Mouse (Mus musculus) midbrain, embryonic 12.5 days (tissue): Measurements from ENCODE around the gene Rasgef1b. TPM values are rescaled to one million over a fixed set of nuclear protein-coding genes. Genes with fewer than 3 reads are reported as not detected.

Experiments used
- ATAC-seq: fragments of 200-750 bp; cut with Nextera tagmentation; 2 replicates; pipeline ENCODE4 v1.8.0; 2017; ENCODE audit warnings: low read depth, moderate TSS enrichment, moderate library complexity; ENCODE audit not compliant: low FRiP score
- H3K27ac ChIP-seq: fragments of 300-500 bp; sonication (generic); replicated peaks from 2 replicates; pipeline ENCODE4 v1.5.1; 2016; ENCODE audit warnings: mild to moderate bottlenecking
- H3K27me3 ChIP-seq: fragments of 300-500 bp; sonication (generic); 2 replicates; pipeline ENCODE4 v1.6.1; 2016; ENCODE audit warnings: mild to moderate bottlenecking
- H3K36me3 ChIP-seq: fragments of 300-500 bp; sonication (generic); 2 replicates; pipeline ENCODE4 v1.6.1; 2016
- H3K4me1 ChIP-seq: fragments of 300-500 bp; sonication (generic); 2 replicates; pipeline ENCODE4 v1.6.1; 2016
- H3K4me2 ChIP-seq: fragments of 300-500 bp; sonication (generic); replicated peaks from 2 replicates; pipeline ENCODE4 v1.6.1; 2016; ENCODE audit warnings: mild to moderate bottlenecking, moderate library complexity
- H3K4me3 ChIP-seq: fragments of 300-500 bp; sonication (generic); 2 replicates; pipeline ENCODE4 v1.5.1; 2016; ENCODE audit warnings: mild to moderate bottlenecking
- H3K9ac ChIP-seq: fragments of 300-500 bp; sonication (generic); replicated peaks from 2 replicates; pipeline ENCODE4 v1.6.1; 2016; ENCODE audit warnings: mild to moderate bottlenecking, moderate library complexity
- H3K9me3 ChIP-seq: fragments of 300-500 bp; sonication (generic); 2 replicates; pipeline ENCODE4 v1.6.1; 2016; ENCODE audit warnings: mild to moderate bottlenecking
- WGBS: fragments of 180-500 bp; shearing (Covaris S2); methylation state at CpG from one replicate; pipeline ENCODE4 v1.1.7; 2016; 5-methylcytosine and 5-hydroxymethylcytosine counted together
- polyA plus RNA-seq: library from polyadenylated mRNA; unstranded; fragments of >200 nt; fragmentation: Nextera tagmentation; extraction: Ambion mirVana; gene quantifications from 2 replicates; pipeline ENCODE4 v1.2.1, GENCODE M21; 2016

The Rasgef1b gene
- polyA plus RNA-seq, 1 experiment from 2014 or later, result 41.9 TPM

DNA sequence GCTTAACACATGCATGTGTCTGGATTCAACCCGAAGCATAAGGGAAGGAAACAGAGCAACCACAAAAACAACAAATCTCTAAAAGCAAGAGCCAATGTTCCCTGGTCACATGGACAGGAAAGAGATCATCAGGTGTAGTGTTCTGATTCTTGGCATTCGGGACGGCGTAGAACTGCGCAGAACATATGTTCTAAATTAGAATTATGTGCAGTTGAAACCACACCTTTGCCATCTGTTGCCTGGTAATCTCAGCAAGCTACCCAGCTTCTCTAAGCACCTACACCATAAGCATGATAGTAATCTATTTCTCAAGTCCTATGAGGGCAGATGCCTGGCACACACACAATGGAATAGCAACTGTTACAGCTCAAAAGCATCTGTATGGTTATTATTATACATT, 27.1 kb downstream of the Rasgef1b start:
- H3K4me1 ChIP-seq, result no peaks in the 10 kb centered on the region
- H3K9ac ChIP-seq, result no peak overlapping the region
- H3K4me3 ChIP-seq, result no peak overlapping the region
- 96% methylated on average over 5 of the region's 5 CpGs for WGBS
- H3K4me2 ChIP-seq, result no peak overlapping the region
- H3K27me3 ChIP-seq, result 0 out of 2 replicates have a peak, but pooled peaks cover 8% of the 10 kb centered on the region
- no peak for ATAC-seq
- no peak overlapping the region for H3K27ac ChIP-seq
- H3K9me3 ChIP-seq, result no peaks in the 10 kb centered on the region
- no peaks in the 10 kb centered on the region for H3K36me3 ChIP-seq

DNA sequence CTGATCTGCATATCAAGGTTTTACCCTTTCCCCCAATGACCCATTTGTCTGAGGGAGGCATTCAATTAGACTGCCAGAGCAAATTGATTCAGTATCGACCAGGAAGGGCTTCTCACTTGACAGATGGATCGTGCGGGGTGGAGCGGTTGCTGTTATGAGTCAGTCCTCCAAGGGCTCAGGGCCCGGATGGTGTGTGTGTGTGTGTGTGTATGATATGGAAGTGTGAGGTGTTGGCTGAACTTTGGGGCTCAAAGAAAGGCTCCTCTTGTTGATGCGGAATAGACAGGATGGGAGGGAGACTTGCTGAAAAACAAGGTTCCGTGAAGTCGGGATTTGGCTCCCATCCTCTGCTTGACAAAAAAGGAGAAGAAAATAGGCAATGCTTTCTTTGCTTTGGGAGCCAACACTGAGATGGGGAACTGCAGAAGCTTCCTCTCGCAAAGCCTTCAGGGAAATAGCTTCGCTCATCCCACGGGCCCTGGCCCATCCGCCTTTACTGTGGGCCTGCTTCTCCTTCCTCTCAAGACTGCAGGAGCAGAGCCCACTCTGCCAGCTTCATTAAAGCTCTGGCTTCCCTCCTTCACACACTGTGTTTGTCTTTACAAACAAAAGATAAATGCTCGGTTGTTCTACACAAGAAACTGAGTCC, 34.0 kb downstream of the Rasgef1b start:
- Histone ChIP-seq H3K27ac (peak overlapping the region; percentile 39; the same call in 1 of the 2 replicates), H3K36me3 (no peaks in the 10 kb centered on the region), H3K4me2 (no peak overlapping the region), H3K9me3 (no peaks in the 10 kb centered on the region), H3K4me3 (no peak overlapping the region), H3K9ac (no peak overlapping the region), H3K4me1 (no peaks in the 10 kb centered on the region), H3K27me3 (peaks cover 22% of the 10 kb centered on the region)
- 77% methylated on average over 13 of the region's 13 CpGs for WGBS
- ATAC-seq, result peak; percentile 56; the same call in 1 of the 2 replicates

- 80% methylated on average over 7 of the region's 7 CpGs for WGBS
- no peak overlapping the region for H3K4me3 ChIP-seq
- H3K4me2 ChIP-seq, result no peak overlapping the region
- no peaks in the 10 kb centered on the region for H3K9me3 ChIP-seq
- no peak overlapping the region for H3K9ac ChIP-seq
- ATAC-seq, result no peak
- no peak overlapping the region for H3K27ac ChIP-seq
- H3K27me3 ChIP-seq, result peaks cover 32% of the 10 kb centered on the region
- no peaks in the 10 kb centered on the region for H3K36me3 ChIP-seq
- H3K4me1 ChIP-seq, result peaks cover 14% of the 10 kb centered on the region
Measured at GRCm38 (mm10) chr5:99689909-99690308, 39.0 kb downstream of the Rasgef1b start.

DNA sequence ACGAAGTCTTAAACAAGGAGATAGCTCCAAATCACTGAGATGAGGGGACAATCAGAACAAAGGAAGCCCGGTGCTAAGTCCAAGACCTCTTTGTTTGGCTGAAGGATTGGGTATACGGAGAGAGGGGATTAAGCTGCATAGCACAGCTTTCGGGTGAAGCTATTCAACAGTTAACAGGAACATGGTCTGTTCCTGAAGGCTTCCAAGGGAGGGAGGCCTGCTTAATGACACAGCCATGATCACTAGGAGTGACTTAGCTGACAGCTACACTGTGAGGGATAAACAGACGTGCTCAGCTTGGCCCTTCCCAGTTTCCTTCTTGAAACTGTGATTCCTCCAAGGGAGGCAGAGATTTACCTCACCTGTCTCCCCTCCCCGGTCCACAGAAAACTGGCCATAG, 41.0 kb downstream of the Rasgef1b start:
- peaks cover 32% of the 10 kb centered on the region for H3K27me3 ChIP-seq
- no peak overlapping the region for H3K9ac ChIP-seq
- WGBS, result 12% methylated on average over 6 of the region's 6 CpGs
- no peak overlapping the region for H3K4me2 ChIP-seq
- no peak overlapping the region for H3K27ac ChIP-seq
- ATAC-seq, result peak; percentile 59
- no peak overlapping the region for H3K4me3 ChIP-seq
- H3K4me1 ChIP-seq, result peaks cover 14% of the 10 kb centered on the region
- H3K36me3 ChIP-seq, result no peaks in the 10 kb centered on the region
- H3K9me3 ChIP-seq, result no peaks in the 10 kb centered on the region

DNA sequence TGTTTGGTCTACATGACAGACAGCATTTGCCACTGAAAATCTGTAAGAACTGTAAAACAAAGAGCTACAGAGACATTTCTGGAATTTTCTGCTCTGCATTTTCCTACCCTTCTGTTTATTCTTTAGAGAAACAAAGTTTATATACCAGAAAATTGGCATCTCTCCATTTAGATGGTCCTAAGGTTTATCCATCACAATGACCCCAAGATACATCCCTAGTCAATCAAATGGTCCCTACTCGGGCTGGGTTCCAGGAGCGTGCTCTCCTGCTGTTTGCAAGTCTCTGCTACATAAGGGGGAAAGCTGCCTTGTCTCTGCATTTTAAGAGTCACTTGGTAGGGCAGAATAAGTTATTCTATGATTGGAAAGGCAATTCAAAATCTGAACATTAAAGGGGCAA, 44.8 kb downstream of the Rasgef1b start:
- no peak overlapping the region for H3K27ac ChIP-seq
- H3K9me3 ChIP-seq, result no peaks in the 10 kb centered on the region
- peaks cover 13% of the 10 kb centered on the region for H3K4me1 ChIP-seq
- H3K9ac ChIP-seq, result no peak overlapping the region
- no peak for ATAC-seq
- H3K27me3 ChIP-seq, result peaks cover 3% of the 10 kb centered on the region; the same call in 1 of the 2 replicates
- no peak overlapping the region for H3K4me2 ChIP-seq
- 65% methylated on average over 2 of the region's 2 CpGs for WGBS
- H3K4me3 ChIP-seq, result no peak overlapping the region
- H3K36me3 ChIP-seq, result no peaks in the 10 kb centered on the region

DNA sequence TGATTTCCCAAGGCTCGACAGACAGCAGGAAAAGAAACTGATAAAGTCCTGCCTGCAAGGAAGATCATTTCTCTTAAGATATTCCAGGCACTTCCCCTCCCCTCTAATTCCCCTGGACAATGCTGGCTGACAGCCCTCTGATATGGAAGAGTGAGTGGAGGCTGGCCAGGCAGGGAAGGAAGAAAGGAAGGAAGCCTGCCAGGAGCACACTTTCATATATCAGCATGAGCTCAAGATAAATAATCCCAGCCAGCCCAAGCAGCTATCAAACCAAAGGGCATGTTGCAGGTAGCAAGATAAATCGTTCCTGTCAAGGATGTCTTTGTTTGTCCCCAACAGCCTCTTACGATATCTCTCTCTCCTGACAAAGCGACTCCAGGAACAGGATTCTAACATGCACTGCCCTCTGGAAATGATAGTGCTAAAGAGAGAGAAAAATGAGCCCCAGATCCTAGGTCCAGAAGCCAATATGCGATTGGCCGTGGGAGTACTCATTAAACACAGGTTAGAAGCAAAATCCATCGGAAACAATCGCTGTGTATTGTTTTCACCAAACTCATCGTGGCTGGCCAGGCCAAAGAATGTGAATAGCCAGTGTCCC, 58.8 kb downstream of the Rasgef1b start:
- no peaks in the 10 kb centered on the region for H3K36me3 ChIP-seq
- no peak overlapping the region for H3K27ac ChIP-seq
- 68% methylated on average over 9 of the region's 9 CpGs for WGBS
- peaks cover 33% of the 10 kb centered on the region for H3K27me3 ChIP-seq
- H3K9me3 ChIP-seq, result no peaks in the 10 kb centered on the region
- ATAC-seq, result no peak
- no peak overlapping the region for H3K4me3 ChIP-seq
- H3K4me1 ChIP-seq, result no peaks in the 10 kb centered on the region
- no peak overlapping the region for H3K9ac ChIP-seq
- H3K4me2 ChIP-seq, result no peak overlapping the region

DNA sequence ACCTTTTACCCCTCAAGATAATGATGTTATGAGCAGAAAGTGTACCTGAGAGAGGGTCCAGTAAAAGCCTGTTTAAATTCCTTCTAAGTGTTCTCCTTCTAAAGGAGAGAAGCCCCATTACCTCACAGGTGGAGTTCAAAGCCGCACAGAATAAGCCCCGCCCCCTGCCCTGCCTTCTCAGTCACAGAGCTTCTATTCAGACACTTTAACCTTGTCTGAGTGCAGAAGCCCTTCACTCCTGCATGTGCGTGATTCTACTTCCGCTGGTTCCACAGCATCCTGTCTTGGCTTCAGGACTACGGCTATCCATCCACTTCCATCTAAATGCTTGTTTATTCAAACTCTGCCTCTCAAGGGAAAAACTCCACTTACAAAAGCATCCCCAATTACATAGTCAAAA, 72.8 kb downstream of the Rasgef1b start:
- Histone ChIP-seq H3K36me3 (no peaks in the 10 kb centered on the region), H3K9me3 (no peaks in the 10 kb centered on the region), H3K4me2 (no peak overlapping the region), H3K9ac (no peak overlapping the region), H3K4me1 (peaks cover 7% of the 10 kb centered on the region; the same call in 1 of the 2 replicates), H3K4me3 (no peak overlapping the region), H3K27me3 (no peaks in the 10 kb centered on the region), H3K27ac (no peak overlapping the region)
- 66% methylated on average over 5 of the region's 5 CpGs for WGBS
- no peak for ATAC-seq

DNA sequence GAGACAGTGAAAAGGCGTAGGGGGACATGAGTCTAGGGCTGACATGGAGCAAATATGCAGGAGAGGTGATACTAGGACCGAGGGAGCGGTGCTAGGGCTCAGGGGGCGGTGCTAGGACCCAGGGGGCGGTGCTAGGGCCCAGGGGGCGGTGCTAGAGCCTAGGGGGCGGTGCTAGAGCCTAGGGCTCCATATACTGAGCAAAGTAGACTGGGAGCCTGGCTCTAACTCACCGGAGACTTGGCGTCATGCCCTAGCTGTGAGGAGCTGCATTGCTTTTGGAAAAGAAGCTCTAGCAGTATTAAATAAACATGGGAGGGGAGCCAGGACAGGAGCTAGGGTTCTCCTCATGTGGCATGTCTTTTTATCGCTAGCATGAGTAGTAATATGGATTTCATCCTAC, 75.9 kb downstream of the Rasgef1b start:
- Histone ChIP-seq H3K4me3 (no peak overlapping the region), H3K27me3 (peaks cover 4% of the 10 kb centered on the region; the same call in 1 of the 2 replicates), H3K4me2 (no peak overlapping the region), H3K27ac (no peak overlapping the region), H3K9ac (no peak overlapping the region), H3K9me3 (no peaks in the 10 kb centered on the region), H3K36me3 (no peaks in the 10 kb centered on the region), H3K4me1 (peaks cover 4% of the 10 kb centered on the region; the same call in 1 of the 2 replicates)
- ATAC-seq, result no peak
- WGBS, result 75% methylated on average over 10 of the region's 10 CpGs

- 85% methylated on average over 6 of the region's 6 CpGs for WGBS
- Histone ChIP-seq H3K4me1 (peaks cover 6% of the 10 kb centered on the region; the same call in 1 of the 2 replicates), H3K36me3 (no peaks in the 10 kb centered on the region), H3K27ac (no peak overlapping the region), H3K9me3 (no peaks in the 10 kb centered on the region), H3K9ac (no peak overlapping the region), H3K4me3 (no peak overlapping the region), H3K4me2 (no peak overlapping the region), H3K27me3 (no peaks in the 10 kb centered on the region)
- no peak for ATAC-seq
Measured at GRCm38 (mm10) chr5:99641407-99641806, 87.5 kb downstream of the Rasgef1b start.

DNA sequence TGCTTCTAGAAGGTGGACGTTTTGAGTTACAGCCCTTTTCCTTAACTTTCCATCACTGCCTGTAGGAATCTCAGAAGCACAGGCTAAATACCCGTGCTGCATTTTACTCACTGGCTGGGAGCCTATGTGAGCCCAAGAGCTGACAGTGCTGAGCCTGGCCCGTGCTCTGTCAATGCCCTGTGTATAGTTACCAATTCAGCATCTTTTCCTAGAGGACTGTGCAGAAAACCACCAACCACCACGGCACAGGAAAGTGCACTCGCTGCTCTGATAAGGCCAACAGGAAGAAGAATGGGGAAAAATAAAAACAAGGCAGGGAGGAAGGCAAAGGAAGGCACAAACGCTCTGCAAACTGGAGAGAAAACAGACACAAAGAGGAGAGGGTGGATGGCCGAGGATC, 92.3 kb downstream of the Rasgef1b start:
- Histone ChIP-seq H3K4me2 (no peak overlapping the region), H3K27ac (no peak overlapping the region), H3K4me1 (peaks cover 5% of the 10 kb centered on the region; the same call in 1 of the 2 replicates), H3K27me3 (no peaks in the 10 kb centered on the region), H3K9ac (no peak overlapping the region), H3K4me3 (no peak overlapping the region), H3K9me3 (no peaks in the 10 kb centered on the region), H3K36me3 (no peaks in the 10 kb centered on the region)
- ATAC-seq, result no peak
- 43% methylated on average over 7 of the region's 7 CpGs for WGBS

GRCm38 (mm10) chr5:99634010-99634541, 94.8 kb downstream of the Rasgef1b start:
- Histone ChIP-seq H3K4me2 (no peak overlapping the region), H3K4me1 (peaks cover 5% of the 10 kb centered on the region; the same call in 1 of the 2 replicates), H3K9me3 (no peaks in the 10 kb centered on the region), H3K9ac (no peak overlapping the region), H3K27ac (no peak overlapping the region), H3K36me3 (no peaks in the 10 kb centered on the region), H3K27me3 (no peaks in the 10 kb centered on the region), H3K4me3 (no peak overlapping the region)
- ATAC-seq, result no peak
- 81% methylated on average over 8 of the region's 8 CpGs for WGBS

GRCm38 (mm10) chr5:99633548-99633947, 95.3 kb downstream of the Rasgef1b start:
- H3K4me3 ChIP-seq, result no peak overlapping the region
- WGBS, result 97% methylated on average over 1 of the region's 1 CpGs
- peaks cover 5% of the 10 kb centered on the region; the same call in 1 of the 2 replicates for H3K4me1 ChIP-seq
- no peak overlapping the region for H3K27ac ChIP-seq
- no peaks in the 10 kb centered on the region for H3K9me3 ChIP-seq
- no peaks in the 10 kb centered on the region for H3K27me3 ChIP-seq
- no peak overlapping the region for H3K9ac ChIP-seq
- ATAC-seq, result no peak
- no peak overlapping the region for H3K4me2 ChIP-seq
- no peaks in the 10 kb centered on the region for H3K36me3 ChIP-seq
